Mouse (Mus musculus) adrenal gland, postnatal 36 days (tissue): ENCODE measurements at regions not wholly inside any gene's neighbourhood (a gene's known extent, or its start where the extent isn't known, plus 50 kb on each side); places are given as distances from the start of the nearest gene placed in this dataset.

Experiments used
- DNase-seq, 2 experiments: peaks; one replicate each; pipeline ENCODE4 v3.0.0; 2021; ENCODE audit warnings: mixed read lengths in 1 of 2

DNA sequence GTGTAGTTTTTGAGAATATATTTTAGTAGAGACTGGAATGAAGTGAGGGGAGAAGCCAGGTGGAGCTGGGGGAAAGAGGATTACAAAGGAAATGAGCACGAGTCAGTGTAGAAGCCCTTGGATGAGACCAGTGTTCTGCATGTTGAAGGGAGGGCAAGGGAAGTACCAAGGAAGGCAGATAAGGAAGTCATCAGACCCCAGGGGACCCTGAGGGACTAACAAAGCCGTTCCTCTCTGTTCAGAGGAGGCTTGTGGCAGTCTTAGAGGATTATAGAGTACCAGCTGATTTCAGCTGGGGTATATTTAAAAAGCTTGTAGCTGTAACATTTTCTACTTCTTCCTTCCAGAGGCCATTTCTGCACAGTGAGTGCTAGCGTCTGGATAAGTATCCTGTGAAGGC, 56.7 kb upstream of the Igsf9b start:
- no peak for DNase-seq

DNA sequence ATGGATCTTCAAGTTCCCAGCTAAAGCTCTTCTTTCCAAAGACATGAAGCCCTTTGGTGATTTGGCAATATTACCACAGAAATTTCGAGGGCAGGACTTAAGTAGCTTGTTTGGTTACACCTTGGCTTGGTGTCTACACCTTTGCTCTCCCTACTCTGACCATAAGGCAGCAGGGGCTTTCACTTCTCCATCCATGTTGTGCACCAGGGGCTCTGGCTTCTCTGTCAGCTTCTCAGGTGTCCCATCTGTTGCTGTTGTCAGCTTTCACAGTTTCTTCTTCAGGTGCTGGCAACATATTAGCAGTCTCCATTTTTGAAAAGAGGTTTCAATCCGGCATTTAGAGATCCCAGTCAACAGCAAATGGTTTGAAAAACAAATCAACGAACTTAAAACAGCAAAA, 58.1 kb upstream of the Igsf9b start:
- DNase-seq = no peak

DNA sequence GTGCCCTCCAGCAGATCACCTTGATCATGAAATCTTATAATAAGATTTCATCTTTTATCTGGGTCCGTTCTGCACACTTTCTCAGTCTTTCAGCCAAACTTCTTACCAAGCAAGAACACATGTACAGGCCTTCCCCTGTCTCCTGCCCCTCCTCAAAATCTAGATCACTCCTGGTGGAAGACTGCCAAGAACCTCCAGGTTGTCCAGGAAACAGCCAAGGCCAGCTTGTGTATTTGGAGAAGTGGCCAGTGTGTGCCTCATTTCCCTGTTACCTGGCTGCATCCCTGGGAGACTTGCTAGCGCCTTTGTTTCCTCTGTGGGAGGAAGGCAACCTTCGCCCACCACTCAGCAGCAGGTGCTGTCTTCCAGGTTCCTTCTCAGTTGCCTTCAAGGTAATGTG, 58.5 kb upstream of the Igsf9b start:
- no peak for DNase-seq

DNA sequence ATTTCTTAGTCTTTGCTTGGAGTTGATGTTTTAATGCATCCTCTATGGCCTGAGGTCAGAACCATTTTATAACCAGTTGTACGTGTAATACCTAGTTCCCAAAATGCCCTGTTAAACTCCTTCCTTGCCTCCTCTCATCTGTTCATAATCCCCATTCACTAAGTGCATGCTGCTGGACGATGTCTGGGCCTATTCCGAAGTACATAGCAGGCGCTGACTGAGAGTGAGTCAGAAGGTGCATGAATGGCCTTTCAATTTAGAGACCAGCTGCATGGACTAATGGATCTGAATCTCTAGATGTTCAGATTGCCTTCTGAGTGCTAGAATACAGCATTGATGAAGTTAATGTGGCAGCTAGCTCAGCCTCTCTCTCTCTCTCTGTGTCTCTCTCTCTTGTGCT, 66.3 kb upstream of the Igsf9b start:
- DNase-seq = no peak

DNA sequence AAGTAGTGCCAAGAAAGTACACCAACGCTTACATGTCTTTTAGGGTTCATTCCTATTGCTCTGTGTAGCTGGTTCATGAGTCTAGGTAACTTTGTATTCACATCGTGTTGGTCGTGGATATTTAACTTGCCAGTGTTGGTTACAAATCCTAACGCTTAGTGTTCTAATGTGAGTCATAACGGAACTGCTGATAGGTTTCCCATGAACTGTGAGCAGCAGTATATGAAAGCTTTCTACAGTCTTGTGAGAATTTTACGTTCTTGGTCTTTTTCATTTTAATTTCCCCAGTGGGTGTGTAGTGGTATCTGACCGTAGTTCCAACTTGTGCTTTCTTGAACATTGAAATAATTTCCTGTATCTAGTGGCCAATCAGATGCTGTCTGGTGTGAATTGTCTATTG, 71.5 kb upstream of the Igsf9b start:
- no peak for DNase-seq

DNA sequence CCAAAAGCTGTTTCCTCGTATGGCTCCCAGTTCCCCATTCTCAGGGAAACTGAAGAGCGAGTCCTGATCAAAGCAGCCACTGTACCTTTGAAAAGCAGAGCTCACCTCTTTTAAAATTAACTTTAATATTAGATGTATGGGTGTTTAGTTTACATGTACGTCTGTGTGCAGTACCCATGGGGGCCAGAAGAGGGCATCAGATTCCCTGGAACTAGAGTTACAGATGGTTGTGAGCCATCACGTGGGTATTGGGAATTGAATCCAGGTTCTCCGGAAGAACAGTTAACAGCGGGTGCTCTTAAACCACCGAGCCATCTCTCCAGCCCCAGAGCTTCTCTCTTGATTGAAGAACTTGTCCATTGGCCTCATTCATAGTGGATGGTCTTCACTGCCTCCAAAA, 66.0 kb upstream of the Jam3 start:
- no peak for DNase-seq

DNA sequence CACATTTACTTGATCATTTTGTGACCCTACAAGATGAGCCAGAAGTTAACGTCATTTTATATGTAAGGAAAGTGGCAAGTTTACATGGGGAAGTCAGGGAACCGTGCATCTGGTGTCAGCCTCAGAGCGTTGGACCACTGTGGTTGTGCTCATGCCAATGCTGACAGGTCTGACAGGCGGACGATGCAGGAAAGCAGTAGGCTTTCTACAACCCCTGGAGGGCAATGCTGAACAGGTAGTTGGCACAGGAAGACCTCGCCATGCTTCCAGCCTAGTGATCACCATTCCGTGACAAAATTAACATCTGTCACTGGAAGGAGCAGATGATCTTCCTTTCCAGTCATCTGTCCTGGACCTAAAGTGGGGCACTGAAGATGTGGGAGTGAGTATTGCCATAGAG, 60.8 kb upstream of the Jam3 start:
- no peak for DNase-seq

DNA sequence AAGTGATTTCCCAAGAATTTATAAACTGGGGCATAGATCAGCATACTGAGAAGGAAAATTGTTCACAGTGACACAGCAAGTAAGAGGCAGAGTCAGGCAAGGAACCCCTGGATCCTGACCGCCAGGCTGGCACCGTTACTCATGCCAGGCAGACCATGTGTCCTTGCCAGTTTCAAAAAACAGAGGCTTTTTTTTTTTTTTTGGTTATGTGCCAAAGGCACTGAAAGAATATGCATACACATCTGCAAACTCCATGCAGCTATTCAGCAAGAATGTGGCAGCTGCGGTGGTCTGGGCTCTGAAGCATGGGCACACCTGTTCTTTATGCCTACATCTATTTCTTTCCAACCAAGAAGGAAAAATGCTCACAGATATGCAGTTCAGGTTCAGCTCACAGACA, 58.8 kb upstream of the Jam3 start:
- DNase-seq = peak; percentile 71 to 75

DNA sequence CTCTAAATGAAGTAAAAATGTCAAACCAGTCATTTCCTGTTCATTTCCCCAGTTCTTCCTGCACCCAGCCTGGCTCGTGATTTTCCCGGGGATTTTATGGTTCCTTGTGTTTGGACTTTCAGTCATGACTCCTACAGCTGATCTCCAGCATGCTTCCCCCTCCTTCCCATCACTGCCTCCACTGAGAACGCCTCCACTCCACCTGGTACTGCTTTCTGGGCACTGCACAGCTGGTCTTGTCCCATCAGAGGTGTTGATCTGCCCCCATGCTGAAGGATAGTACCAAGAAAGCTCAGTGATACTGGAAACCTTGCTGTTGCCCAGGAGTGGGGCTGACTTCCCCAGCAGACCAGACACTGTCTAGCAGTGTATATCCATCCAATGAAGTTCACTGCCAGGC, 53.6 kb upstream of the Jam3 start:
- DNase-seq = no peak
